Comparison of ENCODE assay signal across 18 mouse cellular contexts in genomic region chr14:122487366-122487765, GRCm38 (mm10). TPM values are rescaled to one million over a fixed set of nuclear protein-coding genes. Genes with fewer than 3 reads are reported as not detected.
DNase-seq lines count a peak whose midpoint lies in the region; ATAC-seq and TF ChIP-seq lines count a peak whose summit lies in the region.
"Had no signal": no experiment of that assay in that cellular context is flagged by ENCODE, and none has a peak within 500 bp of the region (broad histone marks: within the 10 kb centered on the region; RNA-seq: fewer than 3 reads in every experiment).

No protein-coding gene starts in this region.

- no peaks in the 10 kb centered on the region for H3K36me3 ChIP-seq in forebrain, postnatal 0 days (ENCODE audit: insufficient read depth)
- H3K36me3 ChIP-seq in midbrain, embryonic 12.5 days = no peaks in the 10 kb centered on the region
- H3K36me3 ChIP-seq in stomach, postnatal 0 days (ENCODE audit: control insufficient read depth, insufficient read depth, low read length) = no peaks in the 10 kb centered on the region
- H3K36me3 ChIP-seq: embryonic facial prominence, embryonic 15.5 days had no signal

- TF ChIP-seq EP300 in stomach, postnatal 0 days (optimal IDR thresholded peaks at IDR 0.05) = no peak

- no peak overlapping the region for H3K9ac ChIP-seq in forebrain, postnatal 0 days
- no peak overlapping the region for H3K9ac ChIP-seq in midbrain, embryonic 12.5 days (replicated peaks)
- H3K9ac ChIP-seq in stomach, postnatal 0 days (ENCODE audit: low read length) = no peak overlapping the region
- H3K9ac ChIP-seq: embryonic facial prominence, embryonic 15.5 days had no signal

- H3K9me3 ChIP-seq in forebrain, postnatal 0 days (ENCODE audit: low read length) = no peaks in the 10 kb centered on the region
- no peaks in the 10 kb centered on the region for H3K9me3 ChIP-seq in midbrain, embryonic 12.5 days
- H3K9me3 ChIP-seq in stomach, postnatal 0 days (ENCODE audit: control insufficient read depth, low read length) = no peaks in the 10 kb centered on the region
- H3K9me3 ChIP-seq: embryonic facial prominence, embryonic 15.5 days had no signal

- peak; percentile 61 for DNase-seq in heart, adult 11 months
- no peak for DNase-seq in heart, adult 9 months (ENCODE audit: low spot score in 2 of 2)
- peak; percentile 52 to 69 for DNase-seq in cerebellum, postnatal 14 days
- peak; percentile 48 for DNase-seq in forebrain, postnatal 0 days
- DNase-seq in stomach, postnatal 0 days (ENCODE audit: low spot score) = no peak
- no peak for DNase-seq in adrenal gland, adult 8-10 months
- DNase-seq: gastrocnemius, postnatal 25 days; right cerebral cortex, postnatal 4 days had no signal

- H3K27me3 ChIP-seq in forebrain, postnatal 0 days (ENCODE audit: insufficient read depth, low read length) = peaks cover 55% of the 10 kb centered on the region
- H3K27me3 ChIP-seq in midbrain, embryonic 12.5 days = peaks cover 65% of the 10 kb centered on the region
- peaks cover 18% of the 10 kb centered on the region for H3K27me3 ChIP-seq in stomach, postnatal 0 days (ENCODE audit: control insufficient read depth, insufficient read depth, low read length)

- peak overlapping the region; percentile 30; the same call in 1 of the 2 replicates for H3K4me2 ChIP-seq in forebrain, postnatal 0 days (ENCODE audit: low read depth)
- peak overlapping the region; percentile 13; the same call in 1 of the 2 replicates for H3K4me2 ChIP-seq in midbrain, embryonic 12.5 days (replicated peaks)
- H3K4me2 ChIP-seq in stomach, postnatal 0 days (replicated peaks; ENCODE audit: low read depth) = no peak overlapping the region
- H3K4me2 ChIP-seq: embryonic facial prominence, embryonic 15.5 days had no signal

- no peaks in the 10 kb centered on the region for H3K4me1 ChIP-seq in forebrain, postnatal 0 days (ENCODE audit: insufficient read depth)
- peaks cover 40% of the 10 kb centered on the region for H3K4me1 ChIP-seq in midbrain, embryonic 12.5 days
- no peaks in the 10 kb centered on the region for H3K4me1 ChIP-seq in stomach, postnatal 0 days (replicated peaks; ENCODE audit: control insufficient read depth, insufficient read depth)

- H3K4me3 ChIP-seq in forebrain, postnatal 0 days (ENCODE audit: low read depth, low read length) = no peak overlapping the region
- H3K4me3 ChIP-seq in midbrain, embryonic 12.5 days = no peak overlapping the region
- H3K4me3 ChIP-seq in stomach, postnatal 0 days (ENCODE audit: low read depth, low read length) = no peak overlapping the region
- H3K4me3 ChIP-seq: embryonic facial prominence, embryonic 15.5 days; myocyte had no signal

- ATAC-seq in forebrain, postnatal 0 days = no peak
- ATAC-seq in midbrain, embryonic 12.5 days (ENCODE audit: low FRiP score, low read depth) = no peak
- ATAC-seq in stomach, postnatal 0 days (ENCODE audit: low FRiP score, low TSS enrichment) = no peak
- no peak for ATAC-seq in frontal cortex, adult (ENCODE audit: low TSS enrichment)
- ATAC-seq: CD4-positive, CD25-positive, alpha-beta regulatory T cell, adult 4 months; Patski had no signal

- H3K27ac ChIP-seq in forebrain, postnatal 0 days (ENCODE audit: low read depth, low read length) = peak overlapping the region; percentile 57
- no peak overlapping the region for H3K27ac ChIP-seq in midbrain, embryonic 12.5 days (replicated peaks)
- no peak overlapping the region for H3K27ac ChIP-seq in stomach, postnatal 0 days (replicated peaks)
- H3K27ac ChIP-seq: embryonic facial prominence, embryonic 15.5 days had no signal

- no peak for TF ChIP-seq CTCF in forebrain, postnatal 0 days (IDR thresholded peaks at IDR 0.05; ENCODE audit: low read depth)
- no peak for TF ChIP-seq CTCF in stomach, postnatal 0 days (IDR thresholded peaks at IDR 0.05; ENCODE audit: low read depth)

- 30% methylated on average over 5 of the region's 5 CpGs for WGBS in forebrain, postnatal 0 days
- WGBS in midbrain, embryonic 12.5 days = 4% methylated on average over 5 of the region's 5 CpGs
- WGBS in stomach, postnatal 0 days = 11% methylated on average over 5 of the region's 5 CpGs

RNA-seq across cellular contexts. Expression of gene Gm10837, which starts 3.0 kb away (rescaled TPM):
- 0.15 and 1.0 TPM in 2 replicates for total RNA-seq in forebrain, postnatal 0 days (2014; rRNA removed)
- 0.23 TPM in 1 of 2 replicates, not detected in the other for polyA plus RNA-seq in forebrain, postnatal 0 days (2015; fragmentation: Nextera tagmentation; extraction: Ambion mirVana)
- polyA plus RNA-seq in midbrain, embryonic 12.5 days (2016; fragmentation: Nextera tagmentation; extraction: Ambion mirVana) = 0.31 and 0.68 TPM in 2 replicates
- not detected in 2 replicates for polyA plus RNA-seq in stomach, postnatal 0 days (2015; fragmentation: Nextera tagmentation; extraction: Ambion mirVana)
- not detected for total RNA-seq in adrenal gland, adult 8-10 months (2022)
- total RNA-seq: gastrocnemius, postnatal 25 days; hematopoietic stem cell, adult 5-6 weeks; layer of hippocampus, adult 18-20 months had no signal
- polyA plus RNA-seq: CD4-positive, CD25-positive, alpha-beta regulatory T cell, adult 4 months; embryonic facial prominence, embryonic 15.5 days; lung, embryonic 16.5 days; myocyte; Patski had no signal

RNA-seq across cellular contexts. Expression of gene Zic2, which starts 12.1 kb away (rescaled TPM):
- total RNA-seq in forebrain, postnatal 0 days (2014; rRNA removed) = 44.9 and 105 TPM in 2 replicates
- polyA plus RNA-seq in forebrain, postnatal 0 days (2015; fragmentation: Nextera tagmentation; extraction: Ambion mirVana) = 9.6 and 16.3 TPM in 2 replicates
- 14.2 and 21.1 TPM in 2 replicates for polyA plus RNA-seq in midbrain, embryonic 12.5 days (2016; fragmentation: Nextera tagmentation; extraction: Ambion mirVana)
- not detected in 2 replicates for polyA plus RNA-seq in stomach, postnatal 0 days (2015; fragmentation: Nextera tagmentation; extraction: Ambion mirVana)
- under 1 TPM in 1 of 4 experiments, not detected in 3; 0.09 TPM for total RNA-seq in adrenal gland, adult 8-10 months (2022)
- total RNA-seq: gastrocnemius, postnatal 25 days; hematopoietic stem cell, adult 5-6 weeks had no signal
- polyA plus RNA-seq: CD4-positive, CD25-positive, alpha-beta regulatory T cell, adult 4 months; lung, embryonic 16.5 days had no signal

RNA-seq across cellular contexts. Expression of gene Zic5, which starts 21.9 kb away (rescaled TPM):
- 13.9 and 22.8 TPM in 2 replicates for total RNA-seq in forebrain, postnatal 0 days (2014; rRNA removed)
- polyA plus RNA-seq in forebrain, postnatal 0 days (2015; fragmentation: Nextera tagmentation; extraction: Ambion mirVana) = 5.1 and 13.8 TPM in 2 replicates
- 15.7 and 30.2 TPM in 2 replicates for polyA plus RNA-seq in midbrain, embryonic 12.5 days (2016; fragmentation: Nextera tagmentation; extraction: Ambion mirVana)
- not detected in 2 replicates for polyA plus RNA-seq in stomach, postnatal 0 days (2015; fragmentation: Nextera tagmentation; extraction: Ambion mirVana)
- under 1 TPM in 1 of 4 experiments, not detected in 3; 0.23 TPM for total RNA-seq in adrenal gland, adult 8-10 months (2022)
- total RNA-seq: gastrocnemius, postnatal 25 days; hematopoietic stem cell, adult 5-6 weeks had no signal
- polyA plus RNA-seq: CD4-positive, CD25-positive, alpha-beta regulatory T cell, adult 4 months; lung, embryonic 16.5 days had no signal

RNA-seq across cellular contexts. Expression of gene Gm5089, which starts 36.5 kb away (rescaled TPM):
- total RNA-seq in forebrain, postnatal 0 days (2014; rRNA removed) = 0.33 and 0.38 TPM in 2 replicates
- polyA plus RNA-seq in forebrain, postnatal 0 days (2015; fragmentation: Nextera tagmentation; extraction: Ambion mirVana) = 0.12 TPM in 1 of 2 replicates, not detected in the other
- polyA plus RNA-seq in midbrain, embryonic 12.5 days (2016; fragmentation: Nextera tagmentation; extraction: Ambion mirVana) = 1.7 and 2.6 TPM in 2 replicates
- polyA plus RNA-seq in stomach, postnatal 0 days (2015; fragmentation: Nextera tagmentation; extraction: Ambion mirVana) = not detected in 2 replicates
- not detected for total RNA-seq in adrenal gland, adult 8-10 months (2022)
- total RNA-seq: gastrocnemius, postnatal 25 days; hematopoietic stem cell, adult 5-6 weeks had no signal
- polyA plus RNA-seq: CD4-positive, CD25-positive, alpha-beta regulatory T cell, adult 4 months; limb, embryonic 14.5 days; lung, embryonic 16.5 days; myocyte; Patski had no signal

RNA-seq across cellular contexts. Expression of gene Pcca, which starts 46.8 kb away (rescaled TPM):
- total RNA-seq in forebrain, postnatal 0 days (2014; rRNA removed) = 11.9 and 12.4 TPM in 2 replicates
- 23.8 and 29.4 TPM in 2 replicates for polyA plus RNA-seq in forebrain, postnatal 0 days (2015; fragmentation: Nextera tagmentation; extraction: Ambion mirVana)
- 32.2 and 33.5 TPM in 2 replicates for polyA plus RNA-seq in midbrain, embryonic 12.5 days (2016; fragmentation: Nextera tagmentation; extraction: Ambion mirVana)
- polyA plus RNA-seq in stomach, postnatal 0 days (2015; fragmentation: Nextera tagmentation; extraction: Ambion mirVana) = 8.2 and 9.2 TPM in 2 replicates
- 100 to 1,000 TPM; 101 to 165 (median 136) TPM for total RNA-seq in adrenal gland, adult 8-10 months (2022)

Comparison
In these comparisons a context has a peak if more than half of its experiments do, and no peak if none do; other contexts are left out.
1. DNase-seq: peak in heart, adult 11 months (single experiment), cerebellum, postnatal 14 days (2 of 2) and forebrain, postnatal 0 days (single experiment); none in heart, adult 9 months (0 of 2), stomach, postnatal 0 days (single experiment) and adrenal gland, adult 8-10 months (single experiment).
2. RNA of gene Zic2, which starts 12.1 kb away (polyA plus RNA-seq): 9.6 to 16.3 TPM in forebrain, postnatal 0 days and 14.2 to 21.1 TPM in midbrain, embryonic 12.5 days; not detected in stomach, postnatal 0 days; every median in the first group is over 10 times any median in the second.